Mouse (Mus musculus) urinary bladder, adult 18-20 months (tissue): ENCODE measurements around the gene Atg14.
A peak's percentile ranks its signal among the peaks of the same experiment; 100 is the strongest.
"Not testable (repeated sequence)": the region's sequence is repeated elsewhere in the genome, so short reads cannot be mapped to it uniquely, and the experiment has no call there.

Experiments
- DNase-seq, 2 experiments: peaks; one replicate each; pipeline ENCODE4 v3.0.0; 2022; ENCODE audit warnings: low spot score in 2 of 2, mixed read lengths in 2 of 2

Atg14 gene

GRCm38 (mm10) chr14:47544286-47544685, 26.2 kb downstream of the Atg14 start:
- DNase-seq, result no peak

- no peak for DNase-seq
Observed at GRCm38 (mm10) chr14:47542283-47542682, 28.2 kb downstream of the Atg14 start.

- no peak for DNase-seq
Observed at GRCm38 (mm10) chr14:47541325-47541948, 29.0 kb downstream of the Atg14 start.

GRCm38 (mm10) chr14:47535096-47535495, 35.4 kb downstream of the Atg14 start:
- DNase-seq, result no peak

- DNase-seq, result no peak
Observed at GRCm38 (mm10) chr14:47534176-47534525, 36.3 kb downstream of the Atg14 start.

GRCm38 (mm10) chr14:47533365-47534175, 36.9 kb downstream of the Atg14 start:
- peak; percentile 53 to 74 for DNase-seq

GRCm38 (mm10) chr14:47532496-47532895, 38.0 kb downstream of the Atg14 start:
- DNase-seq, result no peak

- DNase-seq, result not testable (repeated sequence)
Observed at GRCm38 (mm10) chr14:47529592-47529991, 40.9 kb downstream of the Atg14 start.

- DNase-seq, result no peak
Observed at GRCm38 (mm10) chr14:47529019-47529418, 41.4 kb downstream of the Atg14 start.

GRCm38 (mm10) chr14:47528293-47528692, 42.2 kb downstream of the Atg14 start:
- no peak for DNase-seq

- no peak for DNase-seq
Observed at GRCm38 (mm10) chr14:47527833-47528232, 42.6 kb downstream of the Atg14 start.

GRCm38 (mm10) chr14:47525861-47526260, 44.6 kb downstream of the Atg14 start:
- no peak for DNase-seq

GRCm38 (mm10) chr14:47525374-47525773, 45.1 kb downstream of the Atg14 start:
- DNase-seq, result no peak

- DNase-seq, result no peak
Observed at GRCm38 (mm10) chr14:47522301-47522700, 48.1 kb downstream of the Atg14 start.

- no peak for DNase-seq
Observed at GRCm38 (mm10) chr14:47521609-47522008, 48.8 kb downstream of the Atg14 start.

GRCm38 (mm10) chr14:47520751-47521449, 49.5 kb downstream of the Atg14 start:
- no peak for DNase-seq

GRCm38 (mm10) chr14:47518619-47519018, 51.8 kb downstream of the Atg14 start:
- peak in 1 of 2 experiments; percentile 60 for DNase-seq

GRCm38 (mm10) chr14:47516755-47517154, 53.7 kb downstream of the Atg14 start:
- DNase-seq, result no peak

- no peak for DNase-seq
Observed at GRCm38 (mm10) chr14:47515636-47516035, 54.8 kb downstream of the Atg14 start.

- peak in 1 of 2 experiments; percentile 67 for DNase-seq
Observed at GRCm38 (mm10) chr14:47514816-47515453, 55.5 kb downstream of the Atg14 start.

GRCm38 (mm10) chr14:47513606-47514005, 56.8 kb downstream of the Atg14 start:
- no peak for DNase-seq

- no peak for DNase-seq
Observed at GRCm38 (mm10) chr14:47510244-47510643, 60.2 kb downstream of the Atg14 start.
